Mouse (Mus musculus) kidney, postnatal 0 days (tissue): ENCODE data around the gene Snapc4. TPM values are rescaled to one million over a fixed set of nuclear protein-coding genes. Genes with fewer than 3 reads are reported as not detected.

Experiments
- ATAC-seq: fragments of 200-750 bp; cut with Nextera tagmentation; replicated peaks from 2 replicates; pipeline ENCODE4 v1.8.0; 2017; ENCODE audit warnings: low read depth, moderate number of reproducible peaks, moderate TSS enrichment, moderate library complexity; ENCODE audit not compliant: low FRiP score
- DNase-seq: peaks from one replicate; pipeline ENCODE4 v3.0.0-alpha.2; 2016; ENCODE audit warnings: low spot score
- H3K27ac ChIP-seq: fragments of 300-500 bp; sonication (generic); 2 replicates; pipeline ENCODE4 v1.5.1; 2014; ENCODE audit warnings: mild to moderate bottlenecking
- H3K27me3 ChIP-seq: fragments of 300-500 bp; sonication (generic); 2 replicates; pipeline ENCODE4 v1.6.1; 2014; ENCODE audit warnings: low read length, mixed read lengths; ENCODE audit not compliant: insufficient read depth
- H3K36me3 ChIP-seq: fragments of 300-500 bp; sonication (generic); 2 replicates; pipeline ENCODE4 v1.6.1; 2014; ENCODE audit warnings: low read length, mixed read lengths; ENCODE audit not compliant: insufficient read depth
- H3K4me1 ChIP-seq: fragments of 300-500 bp; sonication (generic); replicated peaks from 2 replicates; pipeline ENCODE4 v1.6.1; 2014; ENCODE audit warnings: antibody characterized with exemption, low read length, mixed read lengths; ENCODE audit not compliant: insufficient read depth
- H3K4me2 ChIP-seq: fragments of 300-500 bp; sonication (generic); 2 replicates; pipeline ENCODE4 v1.6.1; 2014; ENCODE audit warnings: mild to moderate bottlenecking, low read length, moderate library complexity, mixed read lengths
- H3K4me3 ChIP-seq: fragments of 300-500 bp; sonication (generic); replicated peaks from 2 replicates; pipeline ENCODE4 v1.5.1; 2014; ENCODE audit warnings: low read depth, low read length
- H3K9ac ChIP-seq: fragments of 300-500 bp; sonication (generic); 2 replicates; pipeline ENCODE4 v1.6.1; 2014; ENCODE audit warnings: low read depth, low read length
- H3K9me3 ChIP-seq: fragments of 300-500 bp; sonication (generic); replicated peaks from 2 replicates; pipeline ENCODE4 v1.6.1; 2016; ENCODE audit warnings: low read length, inconsistent platforms, mixed read lengths
- CTCF ChIP-seq: IDR thresholded peaks from 2 replicates; pipeline ENCODE4 v1.5.1; 2016; ENCODE audit warnings: antibody characterized with exemption, low read depth, mild to moderate bottlenecking, moderate library complexity
- WGBS: fragments of 180-500 bp; shearing (Covaris S2); extraction: QIAGEN DNeasy Blood & Tissue Kit; methylation state at CpG from one replicate; pipeline ENCODE4 v1.1.7; 2014; 5-methylcytosine and 5-hydroxymethylcytosine counted together
- polyA plus RNA-seq: library from polyadenylated mRNA; unstranded; fragments of >200 nt; fragmentation: Nextera tagmentation; extraction: Ambion mirVana; gene quantifications from 2 replicates; pipeline ENCODE4 v1.2.1, GENCODE M21; 2015

The Snapc4 gene
- polyA plus RNA-seq, 1 experiment from 2014 or later = 14.6 TPM

GRCm38 (mm10) chr2:26402265-26402664 is 21.8 kb upstream of the Snapc4 start:
- ATAC-seq = no peak

GRCm38 (mm10) chr2:26401023-26401422 is 20.6 kb upstream of the Snapc4 start:
- 87% methylated on average over 4 of the region's 4 CpGs for WGBS
- H3K27me3 ChIP-seq = no peaks in the 10 kb centered on the region
- H3K36me3 ChIP-seq = peaks cover 51% of the 10 kb centered on the region
- H3K4me1 ChIP-seq = no peaks in the 10 kb centered on the region
- no peak overlapping the region for H3K4me2 ChIP-seq
- no peak overlapping the region for H3K4me3 ChIP-seq
- H3K27ac ChIP-seq = no peak overlapping the region
- H3K9me3 ChIP-seq = no peaks in the 10 kb centered on the region
- no peak overlapping the region for H3K9ac ChIP-seq
- ATAC-seq = no peak
- TF ChIP-seq CTCF = no peak
- no peak for DNase-seq

More at GRCm38 (mm10) chr2:26402265-26402664, 21.8 kb upstream of the Snapc4 start:
- TF ChIP-seq CTCF = no peak
- Histone ChIP-seq H3K27ac (no peak overlapping the region), H3K4me1 (peaks cover 11% of the 10 kb centered on the region; the same call in 1 of the 2 replicates), H3K4me2 (no peak overlapping the region), H3K27me3 (no peaks in the 10 kb centered on the region), H3K9me3 (no peaks in the 10 kb centered on the region), H3K4me3 (no peak overlapping the region), H3K36me3 (peaks cover 39% of the 10 kb centered on the region), H3K9ac (no peak overlapping the region)
- no peak for DNase-seq
- WGBS = 91% methylated on average over 1 of the region's 1 CpGs

DNA sequence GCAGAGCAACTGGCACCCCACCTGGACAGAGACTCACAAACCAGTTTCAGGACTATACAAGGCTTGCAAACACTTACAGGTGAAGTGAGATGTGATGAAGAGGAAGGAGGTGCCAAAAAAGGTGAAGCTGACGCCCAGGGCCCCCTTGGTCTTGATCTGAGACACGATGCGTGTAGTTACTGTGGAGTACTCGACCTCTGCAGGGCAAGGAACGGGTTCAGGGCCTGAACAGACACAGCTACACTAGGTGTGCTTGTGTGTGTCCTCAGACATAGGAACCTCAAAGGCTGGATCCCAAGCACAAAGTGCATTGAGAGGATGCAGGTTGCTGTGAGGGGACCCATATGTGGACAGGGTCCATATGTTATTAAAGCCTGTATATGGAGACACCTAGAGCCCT is 19.8 kb upstream of the Snapc4 start:
- DNase-seq = no peak
- no peaks in the 10 kb centered on the region for H3K9me3 ChIP-seq
- H3K27me3 ChIP-seq = no peaks in the 10 kb centered on the region
- no peaks in the 10 kb centered on the region for H3K4me1 ChIP-seq
- no peak overlapping the region for H3K4me3 ChIP-seq
- H3K9ac ChIP-seq = no peak overlapping the region
- WGBS = 89% methylated on average over 5 of the region's 5 CpGs
- no peak overlapping the region for H3K27ac ChIP-seq
- no peak for ATAC-seq
- H3K36me3 ChIP-seq = peaks cover 58% of the 10 kb centered on the region
- no peak for TF ChIP-seq CTCF
- no peak overlapping the region for H3K4me2 ChIP-seq

GRCm38 (mm10) chr2:26399647-26400046 is 19.2 kb upstream of the Snapc4 start:
- WGBS = 81% methylated on average over 5 of the region's 5 CpGs
- DNase-seq (no peak), ATAC-seq (no peak)
- Histone ChIP-seq H3K4me1 (no peaks in the 10 kb centered on the region), H3K4me3 (no peak overlapping the region), H3K9me3 (no peaks in the 10 kb centered on the region), H3K27ac (no peak overlapping the region), H3K9ac (no peak overlapping the region), H3K36me3 (peaks cover 64% of the 10 kb centered on the region), H3K4me2 (no peak overlapping the region), H3K27me3 (no peaks in the 10 kb centered on the region)
- TF ChIP-seq CTCF = no peak

DNA sequence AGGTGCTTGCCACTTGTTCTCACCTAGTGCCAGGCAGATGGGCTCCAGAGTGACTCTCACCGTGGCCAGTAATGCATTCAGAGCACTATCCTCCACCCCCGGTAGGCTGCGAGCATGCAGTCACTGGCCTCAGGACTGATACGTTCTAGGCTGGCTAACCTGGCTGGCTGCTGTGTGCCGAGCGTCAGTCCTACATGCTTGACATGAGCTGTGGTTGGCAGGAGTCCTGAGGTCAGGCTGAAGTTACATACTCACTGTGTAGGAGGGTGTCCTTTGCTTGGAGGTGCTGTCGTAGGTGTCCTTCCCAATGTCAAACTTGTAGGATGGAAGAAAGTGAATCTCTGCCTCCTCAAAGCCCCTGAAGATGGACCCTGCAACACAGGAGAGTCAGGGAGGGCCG is 18.5 kb upstream of the Snapc4 start:
- H3K27ac ChIP-seq = no peak overlapping the region
- H3K4me2 ChIP-seq = no peak overlapping the region
- TF ChIP-seq CTCF = no peak
- H3K4me1 ChIP-seq = no peaks in the 10 kb centered on the region
- 82% methylated on average over 8 of the region's 8 CpGs for WGBS
- DNase-seq (no peak), ATAC-seq (no peak)
- no peak overlapping the region for H3K4me3 ChIP-seq
- H3K36me3 ChIP-seq = peaks cover 71% of the 10 kb centered on the region
- H3K9ac ChIP-seq = no peak overlapping the region
- H3K9me3 ChIP-seq = no peaks in the 10 kb centered on the region
- H3K27me3 ChIP-seq = no peaks in the 10 kb centered on the region

DNA sequence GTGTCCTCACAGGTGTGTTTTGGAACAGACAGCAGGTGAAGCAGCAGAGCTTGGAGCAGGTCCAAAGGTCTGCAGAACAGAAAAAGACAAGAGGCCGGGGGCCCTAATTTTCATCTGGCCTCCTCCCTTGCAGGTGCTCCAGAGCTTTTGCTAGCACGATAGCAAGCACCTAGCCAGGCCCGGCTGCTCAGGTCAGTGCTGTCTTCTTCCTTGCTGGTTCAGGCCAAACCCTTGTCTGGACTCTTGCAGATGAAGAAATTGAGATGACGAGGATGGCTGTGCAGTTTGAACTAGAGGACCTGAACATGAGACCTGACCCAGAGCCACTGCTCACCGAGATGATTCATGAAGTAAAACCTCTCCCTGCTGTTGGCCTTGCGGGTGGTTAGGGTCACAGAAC is 11.2 kb upstream of the Snapc4 start:
- peaks cover 9% of the 10 kb centered on the region for H3K4me1 ChIP-seq
- peaks cover 60% of the 10 kb centered on the region for H3K36me3 ChIP-seq
- no peak for TF ChIP-seq CTCF
- no peak overlapping the region for H3K9ac ChIP-seq
- no peaks in the 10 kb centered on the region for H3K27me3 ChIP-seq
- H3K27ac ChIP-seq = no peak overlapping the region
- no peak for ATAC-seq
- DNase-seq = no peak
- H3K4me2 ChIP-seq = no peak overlapping the region
- no peak overlapping the region for H3K4me3 ChIP-seq
- no peaks in the 10 kb centered on the region for H3K9me3 ChIP-seq
- WGBS = 87% methylated on average over 6 of the region's 6 CpGs

DNA sequence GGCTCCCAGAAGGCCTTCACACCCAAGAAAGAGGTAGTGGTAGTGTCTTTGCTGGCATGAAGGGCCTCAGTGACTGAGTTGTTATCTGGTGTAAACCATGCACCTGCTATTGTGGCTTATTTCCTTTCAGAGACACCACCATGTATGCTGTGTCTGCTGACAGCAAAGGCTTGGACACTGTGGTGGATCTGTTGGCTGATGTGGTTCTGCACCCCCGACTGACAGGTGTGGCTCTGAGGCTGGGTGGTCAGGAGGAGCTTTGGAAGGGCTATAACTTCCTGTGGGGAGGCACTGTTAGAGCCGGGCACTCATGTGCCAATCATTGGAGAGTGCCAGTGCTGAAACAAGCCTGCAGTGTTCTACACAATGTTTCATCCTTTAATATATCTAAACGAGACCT is 10.5 kb upstream of the Snapc4 start:
- Histone ChIP-seq H3K27me3 (no peaks in the 10 kb centered on the region), H3K4me2 (no peak overlapping the region), H3K4me1 (peaks cover 9% of the 10 kb centered on the region), H3K27ac (no peak overlapping the region), H3K4me3 (no peak overlapping the region), H3K36me3 (peaks cover 54% of the 10 kb centered on the region), H3K9ac (no peak overlapping the region), H3K9me3 (no peaks in the 10 kb centered on the region)
- DNase-seq (no peak), ATAC-seq (no peak)
- WGBS = 75% methylated on average over 3 of the region's 3 CpGs
- TF ChIP-seq CTCF = no peak
